Mouse (Mus musculus): ENCODE results near the gene Rsrc2. TPM values are rescaled to one million over a fixed set of nuclear protein-coding genes. Genes with fewer than 3 reads are reported as not detected.

The Rsrc2 gene
- polyA plus RNA-seq, 1 experiment from 2014 or later, result 106 TPM

DNA sequence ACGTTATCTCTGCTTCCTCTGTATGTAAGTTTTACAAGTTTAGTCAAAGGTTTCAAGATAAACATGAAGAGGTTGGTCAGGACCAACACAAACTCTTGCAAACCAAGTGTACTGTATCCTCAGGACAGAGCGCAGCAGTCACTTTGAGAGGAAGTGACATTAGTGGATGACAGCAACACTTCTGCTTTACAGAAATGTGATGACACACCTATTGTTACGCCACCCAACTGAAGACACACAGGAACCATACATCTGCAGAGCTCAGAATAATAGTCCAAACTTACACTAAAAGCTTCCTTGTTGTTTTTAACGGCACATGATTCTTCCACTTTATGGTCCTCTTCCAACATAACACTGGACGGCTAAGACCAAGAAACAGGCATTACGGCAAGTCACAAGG is 35.4 kb downstream of the Rsrc2 start:
- H3K9me3 ChIP-seq (ENCODE audit: control insufficient read depth, low read length), result no peaks in the 10 kb centered on the region
- 93% methylated on average over 6 of the region's 6 CpGs for WGBS
- ATAC-seq (ENCODE audit: low read depth) (no peak), DNase-seq (ENCODE audit: low spot score) (no peak)
- H3K9ac ChIP-seq (ENCODE audit: low read depth, low read length), result no peak overlapping the region
- H3K27ac ChIP-seq (replicated peaks; ENCODE audit: low read depth, low read length), result no peak overlapping the region
- H3K4me3 ChIP-seq (ENCODE audit: low read depth, low read length), result no peak overlapping the region
- no peak overlapping the region for H3K4me2 ChIP-seq (ENCODE audit: low read depth, low read length)
- H3K36me3 ChIP-seq (ENCODE audit: control insufficient read depth, insufficient read depth, low read length), result peaks cover 91% of the 10 kb centered on the region
- H3K27me3 ChIP-seq (replicated peaks; ENCODE audit: control insufficient read depth, insufficient read depth, low read length), result no peaks in the 10 kb centered on the region
- H3K4me1 ChIP-seq (ENCODE audit: control insufficient read depth, insufficient read depth, low read length), result peaks cover 9% of the 10 kb centered on the region; the same call in 1 of the 2 replicates

DNA sequence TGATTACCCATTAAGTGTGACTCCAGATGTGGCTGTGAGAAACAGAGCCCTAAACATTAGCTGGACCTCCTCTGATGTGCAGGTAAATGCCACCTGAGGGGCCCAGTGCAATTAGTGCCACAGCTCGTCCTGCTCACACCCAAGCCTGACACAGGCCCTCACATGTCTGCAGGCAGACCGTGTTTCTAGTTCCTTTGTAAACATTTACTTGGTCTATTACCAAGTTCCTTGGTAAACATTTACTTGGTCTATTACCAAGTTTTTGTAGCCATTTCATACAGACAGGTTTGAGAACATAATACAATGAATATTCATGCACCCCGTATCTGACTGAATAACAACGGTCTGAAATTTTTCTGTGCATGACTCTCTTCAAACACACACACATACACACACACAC is 39.6 kb downstream of the Rsrc2 start:
- no peaks in the 10 kb centered on the region for H3K27me3 ChIP-seq (replicated peaks; ENCODE audit: control insufficient read depth, insufficient read depth, low read length)
- H3K4me3 ChIP-seq (ENCODE audit: low read depth, low read length), result no peak overlapping the region
- H3K4me1 ChIP-seq (ENCODE audit: control insufficient read depth, insufficient read depth, low read length), result no peaks in the 10 kb centered on the region
- DNase-seq (ENCODE audit: low spot score), result no peak
- no peak for ATAC-seq (ENCODE audit: low read depth)
- no peak overlapping the region for H3K27ac ChIP-seq (replicated peaks; ENCODE audit: low read depth, low read length)
- H3K9me3 ChIP-seq (ENCODE audit: control insufficient read depth, low read length), result no peaks in the 10 kb centered on the region
- peaks cover 98% of the 10 kb centered on the region for H3K36me3 ChIP-seq (ENCODE audit: control insufficient read depth, insufficient read depth, low read length)
- WGBS, result 83% methylated on average over 4 of the region's 4 CpGs
- H3K9ac ChIP-seq (ENCODE audit: low read depth, low read length), result no peak overlapping the region
- H3K4me2 ChIP-seq (ENCODE audit: low read depth, low read length), result no peak overlapping the region

DNA sequence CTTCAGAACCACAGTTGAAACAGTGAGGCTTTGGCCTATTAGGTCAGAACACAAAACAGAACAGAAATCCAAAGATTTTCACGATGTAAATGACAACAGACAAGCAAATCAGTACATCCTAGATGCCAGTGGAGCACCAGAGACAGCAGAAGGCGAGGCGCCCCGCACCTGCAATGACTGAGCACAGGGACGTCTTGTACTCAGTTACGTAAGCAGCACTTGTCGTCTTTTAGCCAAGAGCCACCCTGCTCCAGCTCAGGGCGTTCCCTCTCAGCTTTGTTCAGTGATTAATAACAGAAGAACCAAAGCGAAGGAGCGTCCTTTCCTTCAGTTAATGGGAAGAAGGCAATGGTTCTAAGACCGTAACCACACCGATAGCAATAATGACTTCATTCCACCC is 40.6 kb downstream of the Rsrc2 start:
- no peaks in the 10 kb centered on the region for H3K9me3 ChIP-seq (ENCODE audit: control insufficient read depth, low read length)
- H3K9ac ChIP-seq (ENCODE audit: low read depth, low read length), result no peak overlapping the region
- no peak for ATAC-seq (ENCODE audit: low read depth)
- no peak overlapping the region for H3K4me2 ChIP-seq (ENCODE audit: low read depth, low read length)
- H3K36me3 ChIP-seq (ENCODE audit: control insufficient read depth, insufficient read depth, low read length), result peaks cover 98% of the 10 kb centered on the region
- no peaks in the 10 kb centered on the region for H3K27me3 ChIP-seq (replicated peaks; ENCODE audit: control insufficient read depth, insufficient read depth, low read length)
- no peak for DNase-seq (ENCODE audit: low spot score)
- H3K4me1 ChIP-seq (ENCODE audit: control insufficient read depth, insufficient read depth, low read length), result no peaks in the 10 kb centered on the region
- H3K4me3 ChIP-seq (ENCODE audit: low read depth, low read length), result no peak overlapping the region
- no peak overlapping the region for H3K27ac ChIP-seq (replicated peaks; ENCODE audit: low read depth, low read length)
- WGBS, result 88% methylated on average over 12 of the region's 12 CpGs

DNA sequence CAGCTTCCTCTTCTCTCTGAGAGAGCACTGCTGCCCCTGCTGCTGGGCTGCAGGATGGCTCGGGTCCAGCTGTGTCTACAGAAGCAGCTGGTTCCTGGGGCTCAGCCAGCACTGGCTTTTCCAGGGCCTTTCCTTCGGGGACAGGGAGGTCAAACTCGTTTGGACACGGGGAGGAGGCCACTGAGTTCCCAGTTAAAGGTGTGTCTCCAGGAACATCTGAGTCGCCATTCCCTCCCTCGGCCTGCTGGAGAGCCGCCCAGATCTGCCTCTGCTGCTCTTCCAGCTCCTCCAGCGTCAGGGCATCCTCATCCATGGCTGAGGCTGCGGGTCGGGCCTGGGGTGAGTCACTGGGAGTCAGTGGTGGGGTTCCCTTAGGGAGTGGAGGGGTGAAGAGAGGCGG is 48.6 kb downstream of the Rsrc2 start:
- no peak overlapping the region for H3K4me2 ChIP-seq (ENCODE audit: low read depth, low read length)
- H3K27ac ChIP-seq (replicated peaks; ENCODE audit: low read depth, low read length), result no peak overlapping the region
- no peak overlapping the region for H3K4me3 ChIP-seq (ENCODE audit: low read depth, low read length)
- peaks cover 86% of the 10 kb centered on the region for H3K36me3 ChIP-seq (ENCODE audit: control insufficient read depth, insufficient read depth, low read length)
- H3K9me3 ChIP-seq (ENCODE audit: control insufficient read depth, low read length), result no peaks in the 10 kb centered on the region
- no peak for ATAC-seq (ENCODE audit: low read depth)
- DNase-seq (ENCODE audit: low spot score), result no peak
- H3K9ac ChIP-seq (ENCODE audit: low read depth, low read length), result no peak overlapping the region
- WGBS, result 69% methylated on average over 11 of the region's 11 CpGs
- no peaks in the 10 kb centered on the region for H3K4me1 ChIP-seq (ENCODE audit: control insufficient read depth, insufficient read depth, low read length)
- no peaks in the 10 kb centered on the region for H3K27me3 ChIP-seq (replicated peaks; ENCODE audit: control insufficient read depth, insufficient read depth, low read length)

DNA sequence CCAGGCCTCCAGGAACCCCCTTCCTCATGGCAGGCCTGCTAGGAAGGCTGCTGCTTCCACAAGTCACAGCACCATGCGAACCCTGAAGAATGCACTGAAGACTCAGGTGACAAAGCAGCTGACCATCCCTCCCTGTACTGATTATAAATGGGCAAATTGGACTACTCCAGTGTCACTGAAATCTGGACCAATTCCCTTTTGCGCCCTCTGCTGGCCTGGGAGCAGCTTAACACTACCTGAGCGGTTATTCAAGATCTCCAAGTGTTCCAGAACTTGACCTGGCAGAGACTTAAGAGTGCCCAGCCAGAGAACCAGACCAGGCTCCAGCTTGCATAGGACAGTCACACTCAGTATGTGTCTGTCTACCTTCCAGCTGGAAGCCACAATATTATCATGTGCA is 50.0 kb downstream of the Rsrc2 start:
- Histone ChIP-seq H3K4me2 (ENCODE audit: low read depth, low read length) (no peak overlapping the region), H3K27me3 (replicated peaks; ENCODE audit: control insufficient read depth, insufficient read depth, low read length) (no peaks in the 10 kb centered on the region), H3K9ac (ENCODE audit: low read depth, low read length) (no peak overlapping the region), H3K4me3 (ENCODE audit: low read depth, low read length) (no peak overlapping the region), H3K9me3 (ENCODE audit: control insufficient read depth, low read length) (no peaks in the 10 kb centered on the region), H3K27ac (replicated peaks; ENCODE audit: low read depth, low read length) (no peak overlapping the region), H3K36me3 (ENCODE audit: control insufficient read depth, insufficient read depth, low read length) (peaks cover 72% of the 10 kb centered on the region), H3K4me1 (ENCODE audit: control insufficient read depth, insufficient read depth, low read length) (no peaks in the 10 kb centered on the region)
- ATAC-seq (ENCODE audit: low read depth) (0 out of 2 replicates have a peak, but pooled peaks have one; percentile 41), DNase-seq (ENCODE audit: low spot score) (peak; percentile 82)
- 20% methylated on average over 3 of the region's 3 CpGs for WGBS

DNA sequence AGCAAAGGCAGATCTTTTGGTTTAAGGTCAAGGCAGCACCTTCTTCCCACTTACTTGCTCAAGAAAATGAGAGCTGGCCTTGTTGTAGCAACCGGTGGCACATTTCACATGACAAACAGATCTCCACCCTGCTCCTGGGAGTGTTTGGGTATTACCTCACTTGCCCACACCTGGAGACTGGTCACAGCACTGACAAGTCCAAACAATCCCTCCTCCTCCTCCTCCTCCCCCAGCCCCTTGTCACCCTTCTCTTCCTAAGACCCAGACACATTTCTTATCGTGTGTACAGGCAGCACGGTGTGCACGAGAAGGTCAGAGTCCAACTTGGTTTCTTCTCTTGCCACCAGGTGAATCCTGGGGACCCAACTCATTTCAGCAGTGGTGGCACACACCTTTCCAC is 52.3 kb downstream of the Rsrc2 start:
- no peak for DNase-seq (ENCODE audit: low spot score)
- ATAC-seq (ENCODE audit: low read depth), result no peak
- Histone ChIP-seq H3K4me2 (ENCODE audit: low read depth, low read length) (no peak overlapping the region), H3K27me3 (replicated peaks; ENCODE audit: control insufficient read depth, insufficient read depth, low read length) (no peaks in the 10 kb centered on the region), H3K4me3 (ENCODE audit: low read depth, low read length) (no peak overlapping the region), H3K9me3 (ENCODE audit: control insufficient read depth, low read length) (no peaks in the 10 kb centered on the region), H3K9ac (ENCODE audit: low read depth, low read length) (no peak overlapping the region), H3K36me3 (ENCODE audit: control insufficient read depth, insufficient read depth, low read length) (peaks cover 50% of the 10 kb centered on the region), H3K4me1 (ENCODE audit: control insufficient read depth, insufficient read depth, low read length) (no peaks in the 10 kb centered on the region), H3K27ac (replicated peaks; ENCODE audit: low read depth, low read length) (no peak overlapping the region)
- WGBS, result 85% methylated on average over 4 of the region's 4 CpGs

DNA sequence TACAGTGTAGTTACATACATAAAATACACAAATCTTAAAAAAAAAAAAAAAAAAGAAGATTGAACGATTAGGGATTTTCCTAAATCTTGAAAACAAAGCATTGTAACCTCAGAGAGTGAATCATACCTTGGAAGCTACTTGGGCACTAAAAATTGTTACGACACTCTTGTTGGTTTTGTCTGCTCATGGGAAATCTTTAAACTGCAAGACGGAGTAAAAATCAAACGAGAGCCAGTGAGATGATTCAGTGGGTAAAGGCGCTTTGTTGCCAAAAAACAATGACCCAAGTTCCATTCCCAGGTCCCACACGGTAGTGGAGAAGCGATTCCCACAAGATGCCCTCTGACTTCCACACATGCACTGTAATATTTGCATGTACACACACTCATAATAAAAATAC is 53.0 kb downstream of the Rsrc2 start:
- no peak for ATAC-seq (ENCODE audit: low read depth)
- H3K27me3 ChIP-seq (replicated peaks; ENCODE audit: control insufficient read depth, insufficient read depth, low read length), result no peaks in the 10 kb centered on the region
- no peaks in the 10 kb centered on the region for H3K4me1 ChIP-seq (ENCODE audit: control insufficient read depth, insufficient read depth, low read length)
- peaks cover 42% of the 10 kb centered on the region for H3K36me3 ChIP-seq (ENCODE audit: control insufficient read depth, insufficient read depth, low read length)
- H3K9me3 ChIP-seq (ENCODE audit: control insufficient read depth, low read length), result no peaks in the 10 kb centered on the region
- H3K4me2 ChIP-seq (ENCODE audit: low read depth, low read length), result no peak overlapping the region
- no peak for DNase-seq (ENCODE audit: low spot score)
- 93% methylated on average over 7 of the region's 7 CpGs for WGBS
- no peak overlapping the region for H3K9ac ChIP-seq (ENCODE audit: low read depth, low read length)
- H3K4me3 ChIP-seq (ENCODE audit: low read depth, low read length), result no peak overlapping the region
- H3K27ac ChIP-seq (replicated peaks; ENCODE audit: low read depth, low read length), result no peak overlapping the region

DNA sequence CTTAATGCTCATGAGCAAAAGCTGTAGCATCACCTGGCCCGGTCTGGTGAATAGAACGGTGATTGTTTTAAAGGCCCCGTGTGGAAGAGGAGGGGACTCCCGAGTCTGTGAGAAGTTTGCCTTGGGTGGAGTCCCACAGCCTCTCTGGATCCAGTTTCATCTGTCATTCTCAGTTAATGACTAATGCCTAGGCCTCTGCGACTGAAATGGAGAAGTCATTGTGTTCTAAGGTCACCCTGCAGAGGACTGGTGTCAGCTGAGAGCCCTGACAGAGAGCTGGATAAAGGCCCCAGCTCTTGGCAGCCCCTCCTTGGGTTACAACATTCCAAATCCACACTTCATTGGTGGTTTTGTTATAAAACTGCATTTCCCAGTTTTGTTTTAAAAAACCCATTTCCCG is 54.7 kb downstream of the Rsrc2 start:
- Histone ChIP-seq H3K27ac (replicated peaks; ENCODE audit: low read depth, low read length) (no peak overlapping the region; the same call in 1 of the 2 replicates), H3K9ac (ENCODE audit: low read depth, low read length) (no peak overlapping the region), H3K9me3 (ENCODE audit: control insufficient read depth, low read length) (no peaks in the 10 kb centered on the region), H3K27me3 (replicated peaks; ENCODE audit: control insufficient read depth, insufficient read depth, low read length) (no peaks in the 10 kb centered on the region), H3K4me2 (ENCODE audit: low read depth, low read length) (no peak overlapping the region), H3K36me3 (ENCODE audit: control insufficient read depth, insufficient read depth, low read length) (peaks cover 29% of the 10 kb centered on the region), H3K4me1 (ENCODE audit: control insufficient read depth, insufficient read depth, low read length) (no peaks in the 10 kb centered on the region), H3K4me3 (ENCODE audit: low read depth, low read length) (no peak overlapping the region)
- WGBS, result 43% methylated on average over 6 of the region's 6 CpGs
- peak; percentile 53 for DNase-seq (ENCODE audit: low spot score)
- peak; percentile 50 for ATAC-seq (ENCODE audit: low read depth)

DNA sequence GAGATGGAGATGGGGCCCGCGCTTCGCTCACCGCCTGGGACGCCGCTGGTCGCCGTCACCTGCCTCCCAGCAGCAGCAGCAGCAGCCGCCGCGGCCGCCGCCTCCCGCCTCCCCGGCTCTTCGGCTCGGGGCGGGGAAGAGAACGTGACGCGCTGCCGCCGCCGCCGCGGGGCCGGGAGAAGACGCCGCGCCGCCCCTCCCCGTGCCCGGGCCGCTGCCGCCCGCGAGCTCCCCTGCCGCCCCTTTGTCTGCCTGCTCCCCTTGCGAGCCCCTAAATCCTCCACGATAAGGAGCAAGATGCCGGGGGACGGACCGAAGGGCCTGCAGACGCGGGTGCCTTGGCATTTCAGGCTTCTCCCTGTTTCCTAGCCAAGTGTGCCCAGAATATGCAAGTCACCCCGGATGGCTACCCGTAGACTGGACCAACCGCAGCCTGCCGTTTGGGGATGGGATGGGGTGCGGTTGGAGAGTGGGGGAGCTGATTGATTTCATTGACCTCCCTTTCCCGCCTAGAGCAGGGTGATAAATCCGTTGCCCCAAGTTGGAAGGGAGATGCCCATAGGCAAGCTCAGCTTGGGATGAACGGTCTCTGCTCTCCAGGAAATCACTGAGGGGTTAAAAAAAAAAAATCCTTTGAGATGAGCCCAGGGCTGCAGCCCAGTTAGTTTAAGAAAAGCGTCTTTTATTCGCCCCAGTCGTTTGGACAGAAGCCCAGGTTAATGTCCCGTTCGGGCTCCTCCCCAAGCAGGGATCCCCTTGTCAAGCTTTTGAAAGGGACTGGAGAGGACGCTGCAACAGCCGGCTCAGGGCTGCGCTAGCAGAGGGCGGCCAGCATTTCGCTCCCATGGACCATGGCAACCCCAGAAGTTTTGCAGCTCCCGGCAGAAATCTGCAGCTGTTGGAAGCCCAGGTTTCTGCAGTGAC is 64.7 kb downstream of the Rsrc2 start, which contains the start of gene Clip1:
TSS of gene Clip1 (minus strand) at position 398 of the 924 bp plus-strand sequence.
- Histone ChIP-seq H3K9me3 (ENCODE audit: control insufficient read depth, low read length) (no peaks in the 10 kb centered on the region), H3K9ac (ENCODE audit: low read depth, low read length) (peak within 1 kb of the TSS; percentile 98), H3K36me3 (ENCODE audit: control insufficient read depth, insufficient read depth, low read length) (no peaks in the 10 kb centered on the region), H3K4me3 (ENCODE audit: low read depth, low read length) (peak within 1 kb of the TSS; percentile 95), H3K27ac (replicated peaks; ENCODE audit: low read depth, low read length) (peak within 1 kb of the TSS; percentile 93), H3K27me3 (replicated peaks; ENCODE audit: control insufficient read depth, insufficient read depth, low read length) (no peaks in the 10 kb centered on the region), H3K4me2 (ENCODE audit: low read depth, low read length) (peak within 1 kb of the TSS; percentile 87), H3K4me1 (ENCODE audit: control insufficient read depth, insufficient read depth, low read length) (peaks cover 22% of the 10 kb centered on the region)
- DNase-seq (ENCODE audit: low spot score) (peak; percentile 74), ATAC-seq (ENCODE audit: low read depth) (peak; percentile 81)
- WGBS, result under 1% methylated on average over 32 of the region's 64 CpGs
